Mouse (Mus musculus) lung, adult 2 months (tissue): ENCODE data around the gene Emc9.

ENCODE experiments used
- CTCF ChIP-seq: fragments of 200-500 bp; IDR thresholded peaks from 2 replicates; pipeline ENCODE4 v1.5.1; 2011; ENCODE audit warnings: mild to moderate bottlenecking, low read length, control low read depth; ENCODE audit not compliant: insufficient read depth
- POLR2A ChIP-seq: fragments of 200-500 bp; IDR thresholded peaks from 2 replicates; pipeline ENCODE4 v1.6.1; 2011; ENCODE audit warnings: low read depth, mild to moderate bottlenecking, control low read depth, low read length, borderline replicate concordance; ENCODE audit errors: extremely low read depth

GRCm38 (mm10) chr14:55589771-55590448 is 4.8 kb upstream of the Emc9 start:
- no peak for TF ChIP-seq CTCF
- TF ChIP-seq POLR2A, result no peak
